Mouse (Mus musculus): ENCODE results near the gene Cadm1.
A peak's percentile ranks its signal among the peaks of the same experiment; 100 is the strongest.

Cadm1 gene

DNA sequence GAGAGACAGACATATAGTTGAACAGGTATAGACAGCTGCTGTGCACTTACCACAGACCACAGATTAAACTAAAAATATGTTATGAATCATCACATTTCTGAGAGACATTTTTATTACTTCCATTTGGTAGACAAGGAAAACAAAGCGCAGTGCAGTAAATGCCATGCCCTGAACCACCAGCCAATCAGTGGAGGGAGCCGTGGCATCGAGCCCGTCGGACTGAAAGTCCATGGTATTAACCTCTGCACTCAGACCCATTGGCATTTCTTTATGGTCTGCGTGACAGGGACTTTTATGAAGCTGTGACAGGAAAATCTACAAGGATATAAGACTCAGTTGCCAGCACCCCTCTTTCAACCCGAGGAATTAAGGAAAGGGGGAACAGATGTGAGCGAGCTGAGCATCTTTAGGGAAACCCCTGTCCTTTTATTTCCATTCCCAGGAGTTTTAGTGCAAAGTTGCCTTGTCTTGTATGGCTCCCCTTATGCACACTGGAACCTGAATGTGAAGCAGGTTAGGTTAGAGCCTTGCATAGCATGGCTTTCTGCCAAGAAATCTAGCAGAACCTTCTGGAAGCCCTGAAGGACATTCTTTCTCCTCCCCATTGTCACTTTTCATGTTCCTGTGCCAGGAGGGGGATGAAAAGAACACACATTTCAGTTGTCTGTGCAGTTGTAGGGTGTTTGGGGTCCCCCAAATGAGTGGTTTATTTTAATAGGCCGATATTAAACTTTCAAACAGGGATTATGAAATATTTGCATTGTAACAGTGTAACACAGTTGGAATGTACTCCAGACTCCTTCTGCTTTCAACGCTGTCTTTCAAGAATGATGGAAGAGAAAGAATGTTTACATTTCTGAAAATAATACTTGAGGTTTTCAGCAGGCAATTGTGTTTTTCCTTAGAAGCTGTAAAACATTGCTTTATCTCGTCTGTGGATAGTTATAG lies 145.1 kb downstream of the Cadm1 start:
- DNase-seq: peak in 1 of 2 experiments; percentile 27

DNA sequence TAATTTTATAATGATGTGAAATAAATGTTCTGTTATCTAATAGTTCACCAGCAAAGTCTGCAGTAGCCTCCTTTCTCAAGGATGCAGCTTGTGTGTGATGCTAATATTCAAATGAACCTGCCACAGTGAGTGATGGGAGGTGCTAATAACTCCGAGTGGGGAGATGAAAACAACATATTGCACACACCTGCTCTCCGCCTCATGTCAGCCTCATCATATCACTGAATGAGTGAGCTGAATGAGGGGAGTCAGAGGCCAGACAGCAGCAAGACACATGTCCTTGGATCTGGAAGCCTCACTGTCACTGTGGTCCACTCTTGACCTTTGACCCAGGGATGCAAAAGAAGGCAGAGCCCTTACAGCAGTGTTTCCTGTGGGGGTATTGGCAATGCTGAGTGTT lies 156.9 kb downstream of the Cadm1 start:
- DNase-seq: no peak

- DNase-seq: no peak
Measured at GRCm38 (mm10) chr9:47687604-47688003, 157.6 kb downstream of the Cadm1 start.

GRCm38 (mm10) chr9:47688297-47688696 lies 158.3 kb downstream of the Cadm1 start:
- peak; percentile 72 to 89 for DNase-seq

- no peak for DNase-seq
Measured at GRCm38 (mm10) chr9:47692911-47693310, 162.9 kb downstream of the Cadm1 start.

DNA sequence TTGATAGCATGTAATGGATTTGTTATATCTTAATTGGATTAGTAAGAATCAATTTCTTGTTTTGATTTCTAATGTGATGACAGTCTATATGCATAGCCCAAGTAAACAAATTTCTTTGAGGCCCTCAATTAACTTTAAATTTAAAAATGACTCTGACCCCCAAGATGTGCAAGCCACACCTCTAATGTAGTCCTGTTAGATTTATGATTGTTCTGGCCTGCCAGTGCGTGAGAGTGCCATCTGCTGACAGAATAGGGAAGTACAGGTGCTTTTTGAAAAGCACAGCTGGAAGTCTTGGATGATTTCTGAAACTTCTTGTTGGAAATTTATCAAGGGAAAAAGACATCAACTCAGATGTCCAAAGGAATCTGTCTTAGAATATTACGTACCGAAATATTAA lies 169.1 kb downstream of the Cadm1 start:
- peak; percentile 28 to 79 for DNase-seq

GRCm38 (mm10) chr9:47700021-47700420 lies 170.0 kb downstream of the Cadm1 start:
- no peak for DNase-seq

DNA sequence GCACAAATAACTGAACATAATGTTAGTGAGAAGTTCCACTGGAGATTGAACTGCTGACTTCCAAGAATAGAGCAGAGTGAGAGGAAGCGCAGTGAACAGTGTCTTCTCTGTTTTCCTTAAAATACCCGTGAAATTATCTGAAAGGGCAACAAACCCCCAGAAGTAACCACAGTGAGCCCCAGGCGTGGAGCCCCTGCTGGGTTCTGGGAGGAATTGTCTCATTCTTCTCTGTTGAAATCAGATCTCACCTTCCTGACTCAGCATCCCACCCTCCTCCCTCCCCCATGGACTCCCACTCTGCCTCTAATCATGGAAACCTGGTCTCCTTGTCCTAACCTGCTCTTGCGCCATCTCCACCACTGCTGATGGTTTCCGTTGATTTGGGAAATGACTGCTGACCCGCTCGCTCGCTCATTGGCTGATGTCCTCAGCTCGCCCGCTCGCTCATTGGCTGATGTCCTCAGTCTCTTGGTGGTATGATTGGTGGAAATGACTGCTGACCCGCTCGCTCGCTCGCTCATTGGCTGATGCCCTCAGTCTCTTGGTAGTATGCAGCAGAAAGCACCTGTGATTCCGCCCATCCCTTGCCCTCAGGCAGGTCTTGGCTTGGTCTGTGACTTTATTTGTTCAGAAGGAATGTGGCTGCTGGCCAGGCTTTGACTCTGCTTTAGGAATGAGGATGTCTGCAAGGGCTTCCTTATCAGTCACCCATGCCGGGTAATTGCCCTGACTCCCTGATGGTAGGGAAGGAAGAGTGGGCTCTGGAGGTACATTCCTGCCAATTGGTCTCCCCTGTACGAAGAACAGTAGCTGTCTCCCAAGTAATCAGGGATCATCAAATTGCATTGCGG lies 173.3 kb downstream of the Cadm1 start:
- DNase-seq: peak; percentile 33 to 51

DNA sequence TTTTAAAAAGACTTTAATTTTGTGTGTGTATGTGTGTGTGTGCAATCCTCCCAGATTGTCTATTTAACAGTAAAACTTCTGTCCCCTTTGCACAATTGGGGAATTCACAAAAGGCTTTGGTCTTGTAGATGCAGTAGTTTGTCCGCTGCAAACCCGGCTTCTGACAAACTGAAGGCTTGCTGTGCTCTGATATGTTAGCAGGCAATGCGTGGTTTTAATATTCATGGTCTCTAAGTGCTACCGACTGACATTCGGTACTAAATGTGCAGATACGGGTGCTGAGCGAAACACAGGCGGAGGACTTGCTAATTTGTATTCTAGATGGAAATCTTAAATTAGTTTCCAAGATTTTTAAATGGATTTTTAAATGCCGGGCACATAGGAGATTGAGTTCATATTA lies 176.4 kb downstream of the Cadm1 start:
- no peak for DNase-seq

DNA sequence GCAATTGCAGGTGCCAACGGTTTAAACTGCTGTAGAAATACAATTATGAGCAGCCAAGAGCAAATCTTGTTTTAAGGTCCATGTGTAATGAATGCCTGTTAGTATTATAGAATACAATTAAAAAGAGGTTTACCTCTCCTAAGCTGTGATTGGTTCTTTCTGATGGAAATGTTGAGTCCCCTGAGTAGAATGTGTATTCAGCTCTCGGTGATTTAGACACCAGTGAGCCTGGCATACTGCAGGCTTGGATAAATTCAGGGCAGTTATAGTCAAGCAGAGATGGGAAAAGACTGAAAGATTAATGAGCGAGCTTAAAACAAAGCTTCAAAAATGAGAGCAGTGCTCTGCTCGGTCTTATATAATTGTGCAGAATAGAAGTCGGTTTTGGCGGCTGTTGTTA lies 177.4 kb downstream of the Cadm1 start:
- DNase-seq: no peak

GRCm38 (mm10) chr9:47708299-47708698 lies 178.3 kb downstream of the Cadm1 start:
- DNase-seq: peak; percentile 68 to 82

DNA sequence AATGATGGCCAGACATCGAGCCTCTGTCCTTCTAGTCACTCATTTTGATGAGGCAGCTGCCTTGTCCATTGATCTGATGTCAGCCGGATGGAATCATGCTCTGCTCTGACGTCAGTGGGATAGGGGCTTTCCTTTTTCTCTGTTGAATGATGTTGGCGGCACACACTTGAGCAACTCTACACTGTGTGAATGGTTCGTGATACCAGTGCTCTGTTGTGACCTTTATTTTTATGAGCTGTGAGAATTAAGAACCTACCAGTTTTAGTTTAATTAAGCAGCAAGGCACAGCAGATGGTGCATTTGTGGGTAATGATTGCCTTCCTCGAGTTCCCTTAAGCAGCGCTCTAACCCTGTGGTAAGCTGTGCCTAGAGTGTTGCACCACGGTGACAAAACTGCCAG lies 181.0 kb downstream of the Cadm1 start:
- DNase-seq: no peak

- no peak for DNase-seq
Measured at GRCm38 (mm10) chr9:47714541-47714940, 184.6 kb downstream of the Cadm1 start.

GRCm38 (mm10) chr9:47715415-47715814 lies 185.4 kb downstream of the Cadm1 start:
- DNase-seq: no peak

DNA sequence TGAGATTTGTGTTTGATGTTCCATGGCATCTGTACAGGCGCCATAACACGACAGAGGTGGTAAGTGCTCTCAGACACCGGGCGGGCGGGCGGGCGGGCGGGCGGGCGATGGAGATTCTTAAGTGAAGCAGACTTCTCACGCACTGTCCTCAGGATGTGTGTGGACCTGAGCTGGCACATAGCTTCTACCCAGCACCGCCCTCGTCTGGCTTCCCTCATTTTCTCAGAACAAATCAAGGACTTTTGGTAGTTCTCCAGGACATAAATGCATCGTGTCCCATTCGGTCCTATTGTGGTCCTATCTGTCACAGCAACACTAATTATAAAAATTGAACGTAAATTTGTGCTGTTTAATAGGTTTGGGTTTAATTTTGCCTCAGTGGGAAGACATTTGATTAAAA lies 186.9 kb downstream of the Cadm1 start:
- DNase-seq: no peak

GRCm38 (mm10) chr9:47727611-47728010 lies 197.6 kb downstream of the Cadm1 start:
- no peak for DNase-seq

GRCm38 (mm10) chr9:47728852-47729251 lies 198.9 kb downstream of the Cadm1 start:
- no peak for DNase-seq

GRCm38 (mm10) chr9:47730247-47730646 lies 200.3 kb downstream of the Cadm1 start:
- DNase-seq: no peak

- peak; percentile 28 to 34 for DNase-seq
Measured at GRCm38 (mm10) chr9:47733780-47734451, 203.9 kb downstream of the Cadm1 start.

DNA sequence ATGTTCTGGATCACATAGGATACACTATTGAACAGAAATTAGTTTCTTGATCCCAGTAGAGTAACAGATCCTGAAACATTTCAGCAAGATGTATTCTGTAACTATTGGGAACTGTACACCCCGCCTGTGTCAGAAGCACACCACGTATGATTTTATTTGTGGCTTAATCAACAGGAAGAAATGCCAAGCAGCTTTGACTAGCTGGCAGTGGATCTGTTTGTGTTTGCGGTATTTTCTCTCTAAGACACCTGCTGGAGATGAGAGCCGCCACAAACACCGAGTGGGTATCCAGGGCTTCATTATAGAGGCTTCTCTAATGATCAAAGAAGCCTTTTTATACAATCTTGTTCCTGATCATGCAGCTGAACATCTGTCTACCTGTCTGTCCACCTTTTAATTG lies 204.9 kb downstream of the Cadm1 start:
- no peak for DNase-seq

DNA sequence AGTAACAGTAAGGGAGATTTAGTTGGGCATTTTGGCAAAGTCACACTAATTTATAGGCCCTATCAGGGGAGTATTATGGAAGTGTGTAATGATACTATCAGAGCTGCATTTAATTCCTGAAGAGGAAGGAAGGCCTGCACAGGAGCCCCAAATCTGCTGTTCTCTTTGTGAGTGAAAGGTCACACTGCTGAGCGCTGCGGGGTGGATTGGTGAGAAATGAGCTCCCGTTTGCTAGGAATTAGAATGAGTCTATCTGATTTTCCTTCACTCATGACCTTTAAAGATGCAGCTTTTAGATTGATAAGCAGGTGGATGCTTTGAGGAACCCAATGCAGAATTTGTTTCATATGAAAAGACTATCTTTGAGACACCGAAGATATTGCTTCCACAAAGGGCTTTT lies 208.8 kb downstream of the Cadm1 start:
- no peak for DNase-seq

DNA sequence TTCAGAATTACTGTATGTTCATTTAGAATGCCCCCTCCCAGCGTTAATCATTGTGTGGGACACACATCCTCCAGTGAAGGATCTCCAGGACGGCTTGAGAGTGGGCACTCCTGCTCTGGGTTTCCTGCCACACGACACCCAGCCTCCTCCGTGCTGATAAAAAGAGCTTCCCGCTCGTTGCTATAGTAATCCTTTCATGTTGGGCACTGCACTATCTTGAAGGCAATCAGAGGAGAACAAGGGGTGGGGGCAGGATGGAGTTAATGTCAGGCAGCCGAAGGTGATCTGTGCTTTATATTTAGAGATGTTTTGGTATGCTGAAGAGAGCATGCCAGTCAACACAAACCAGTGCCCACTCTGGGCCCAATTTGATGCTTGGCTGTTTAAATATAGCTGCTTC lies 209.3 kb downstream of the Cadm1 start:
- no peak for DNase-seq

GRCm38 (mm10) chr9:47741751-47742150 lies 211.8 kb downstream of the Cadm1 start:
- no peak for DNase-seq

Data from lung, postnatal 4 days (tissue).